Mouse (Mus musculus) ES-E14 (cell line): ENCODE measurements around the gene Supt20. TPM values are rescaled to one million over a fixed set of nuclear protein-coding genes. Genes with fewer than 3 reads are reported as not detected.

Source experiments
- DNase-seq: peaks from one replicate; pipeline ENCODE4 v3.0.0-alpha.2; 2013; ENCODE audit warnings: low read depth, low spot score
- H3K27ac ChIP-seq: 2 replicates; pipeline ENCODE4 v1.5.1; 2012; ENCODE audit warnings: low read depth, mild to moderate bottlenecking, low read length, moderate library complexity, mixed read lengths; ENCODE audit not compliant: poor library complexity, insufficient read depth, severe bottlenecking
- H3K36me3 ChIP-seq: 2 replicates; pipeline ENCODE4 v1.6.1; 2012; ENCODE audit warnings: mild to moderate bottlenecking, low read length, moderate library complexity, mixed read lengths; ENCODE audit not compliant: control insufficient read depth, poor library complexity, insufficient read depth, severe bottlenecking
- H3K4me1 ChIP-seq, 2 experiments: fragments of 150-350 bp in 1 of 2; sonication (generic) in 1 of 2; 2 replicates each; pipeline ENCODE4 v1.6.1; 2012; ENCODE audit warnings: low read length in 2 of 2, mild to moderate bottlenecking in 1 of 2, mixed read lengths in 1 of 2; ENCODE audit not compliant: control insufficient read depth in 2 of 2, insufficient read depth in 2 of 2, poor library complexity in 1 of 2
- H3K4me3 ChIP-seq, 2 experiments: fragments of 150-350 bp in 1 of 2; sonication (generic) in 1 of 2; 2 replicates each; pipeline ENCODE4 v1.5.1; 2012; ENCODE audit warnings: low read length in 2 of 2, low read depth in 1 of 2, mild to moderate bottlenecking in 1 of 2, mixed read lengths in 1 of 2; ENCODE audit not compliant: insufficient read depth in 1 of 2, poor library complexity in 1 of 2, severe bottlenecking in 1 of 2
- H3K9ac ChIP-seq: 2 replicates; pipeline ENCODE4 v1.6.1; 2012; ENCODE audit warnings: low read depth, mild to moderate bottlenecking, low read length, mixed read lengths; ENCODE audit not compliant: poor library complexity, insufficient read depth, severe bottlenecking
- H3K9me3 ChIP-seq: fragments of 150-350 bp; sonication (generic); 2 replicates; pipeline ENCODE4 v1.6.1; 2012; ENCODE audit warnings: low read depth, mild to moderate bottlenecking, low read length; ENCODE audit not compliant: control insufficient read depth, insufficient read depth
- CHD2 ChIP-seq: IDR thresholded peaks from 2 replicates; pipeline ENCODE4 v1.6.1; 2014; ENCODE audit warnings: mild to moderate bottlenecking, low read depth, low read length, inconsistent platforms
- HCFC1 ChIP-seq: IDR thresholded peaks from 2 replicates; pipeline ENCODE4 v1.6.1; 2012; ENCODE audit warnings: low read length, inconsistent platforms, borderline replicate concordance; ENCODE audit not compliant: insufficient read depth
- MAFK ChIP-seq: IDR thresholded peaks from 2 replicates; pipeline ENCODE4 v1.6.1; 2014; ENCODE audit warnings: mild to moderate bottlenecking, low read depth, low read length, inconsistent platforms; ENCODE audit not compliant: insufficient read depth
- ZC3H11A ChIP-seq: IDR thresholded peaks from 2 replicates; pipeline ENCODE4 v1.6.1; 2012; ENCODE audit warnings: low read depth, mild to moderate bottlenecking, inconsistent platforms, low read length, borderline replicate concordance
- ZNF384 ChIP-seq: IDR thresholded peaks from 2 replicates; pipeline ENCODE4 v1.6.1; 2012; ENCODE audit warnings: low read depth, low read length, inconsistent platforms
- in situ Hi-C, 2 experiments: fragments of 600-800 bp; cut with MboI; formaldehyde crosslinking; loops; one replicate each; pipeline ENCODE4 v1.15.1; 2025; ENCODE audit warnings: low sequenced_read_pairs in 2 of 2, inconsistent platforms in 1 of 2; ENCODE audit not compliant: unreplicated experiment in 2 of 2
- total RNA-seq: library from RNA; depleted of rRNA; stranded (reverse); fragments of 300-350 nt; gene quantifications from 2 replicates; pipeline ENCODE4 v1.2.3, GENCODE M21; 2012

The Supt20 gene
- total RNA-seq, 1 experiment, result 56.4 TPM

DNA sequence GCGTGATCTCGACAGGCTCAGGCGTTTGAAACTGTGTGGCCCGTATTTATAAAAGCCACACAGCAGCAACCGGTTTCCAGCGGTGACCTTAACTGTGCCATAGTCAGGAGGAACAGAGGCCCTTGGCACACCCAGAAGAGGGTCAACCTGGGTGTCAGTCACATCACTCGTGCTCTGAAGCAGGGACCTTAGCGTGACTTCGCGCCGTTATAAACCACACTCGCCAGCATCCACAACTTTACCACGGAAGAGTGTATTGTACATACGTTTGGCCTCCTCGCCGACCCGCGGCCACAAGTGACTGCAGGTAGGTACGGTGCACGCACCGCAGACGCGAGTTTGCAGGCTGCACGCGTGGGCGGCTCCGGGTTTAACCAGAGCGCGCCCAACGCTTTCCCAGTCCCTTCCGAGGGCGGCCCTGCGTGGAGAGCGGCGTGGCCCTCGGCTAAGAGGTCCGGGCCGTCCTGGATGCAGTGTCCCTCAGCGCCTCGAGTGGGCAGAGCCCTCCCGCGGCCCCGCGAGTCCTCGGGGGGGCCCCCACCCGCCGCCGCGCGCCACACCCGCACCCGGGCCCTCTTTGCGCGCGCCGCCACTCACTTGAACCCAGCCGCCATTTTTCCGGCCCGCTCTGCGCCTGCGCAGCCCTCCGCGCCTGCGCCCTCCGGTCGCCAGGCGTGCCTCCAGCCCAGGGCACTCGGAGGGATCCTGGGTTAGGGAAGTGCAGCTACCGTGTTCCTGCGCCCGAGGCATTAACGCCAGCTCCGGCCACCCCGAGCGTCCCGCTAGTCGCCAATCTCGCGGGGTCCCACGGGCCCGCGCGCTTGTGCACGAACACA, 42.0 kb downstream of the Supt20 start:
- H3K36me3 ChIP-seq, result peaks cover 20% of the 10 kb centered on the region
- in situ Hi-C loops, result no loop called here
- H3K9me3 ChIP-seq, result no peaks in the 10 kb centered on the region
- H3K27ac ChIP-seq, result peak overlapping the region; percentile 66
- peak; percentile 68 for DNase-seq
- peak overlapping the region; percentile 94 for H3K9ac ChIP-seq
- no peaks in the 10 kb centered on the region for H3K4me1 ChIP-seq
- TF ChIP-seq HCFC1, result no peak; the same call in 1 of the 2 replicates
- TF ChIP-seq CHD2, result 0 out of 2 replicates have a peak, but pooled peaks have one; percentile 32
- H3K4me3 ChIP-seq, result peak overlapping the region; percentile 73 to 91

DNA sequence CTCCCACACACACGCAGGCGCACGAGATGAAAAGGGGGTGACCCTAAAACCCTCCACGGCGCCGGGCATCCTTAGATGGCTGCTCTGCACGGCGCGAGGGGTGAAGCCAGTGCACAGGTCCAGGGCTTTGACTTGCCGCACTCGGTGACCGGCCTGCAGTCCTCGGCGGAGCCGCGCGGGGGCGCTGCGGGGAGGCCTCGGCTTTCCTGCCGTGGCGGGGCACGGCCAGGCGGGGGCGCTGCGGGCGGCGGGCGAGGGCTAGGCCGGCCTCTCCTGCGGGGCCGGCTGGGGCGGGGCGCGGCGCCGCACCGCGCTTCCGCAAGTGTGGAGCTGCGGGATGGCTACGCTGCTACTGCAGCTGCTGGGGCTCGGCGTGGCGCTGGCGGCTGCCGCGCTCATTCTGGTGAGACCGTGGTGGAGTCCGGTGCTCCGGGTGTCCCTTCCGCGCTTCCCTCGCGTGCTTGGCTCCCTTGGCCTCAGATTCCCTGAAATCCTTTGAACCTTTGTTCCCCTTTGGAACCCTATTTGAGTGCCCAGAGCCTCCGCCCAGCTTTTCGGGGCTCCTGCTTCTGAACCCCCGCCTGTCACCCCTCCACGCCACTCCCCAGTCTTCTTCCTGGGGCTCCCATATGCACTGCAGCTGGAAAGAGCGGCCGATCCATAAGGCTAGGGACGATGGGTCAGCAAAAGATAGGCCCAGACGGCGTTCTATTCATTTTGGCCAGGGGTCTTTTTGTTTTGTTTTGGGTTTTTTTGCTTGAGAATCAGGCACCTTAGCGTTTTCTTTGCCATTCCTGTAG, 42.8 kb downstream of the Supt20 start, which contains the start of the genes Exosc8 and Alg5:
Exosc8 (minus strand) TSS at position 147 of the 800 bp plus-strand sequence.
Alg5 (plus strand) TSS at position 293 of the 800 bp plus-strand sequence.
- peak within 1 kb of the TSS; percentile 73 to 91 for H3K4me3 ChIP-seq
- H3K27ac ChIP-seq, result peak within 1 kb of the TSS; percentile 66
- H3K9ac ChIP-seq, result peak within 1 kb of the TSS; percentile 94
- H3K36me3 ChIP-seq, result peaks cover 12% of the 10 kb centered on the region
- no peak for TF ChIP-seq MAFK
- TF ChIP-seq ZNF384, result no peak
- 0 out of 2 replicates have a peak, but pooled peaks have one; percentile 60 for TF ChIP-seq HCFC1
- H3K4me1 ChIP-seq, result no peaks in the 10 kb centered on the region
- in situ Hi-C loops, result no loop called here
- no peaks in the 10 kb centered on the region for H3K9me3 ChIP-seq
- peak; percentile 47 for DNase-seq

DNA sequence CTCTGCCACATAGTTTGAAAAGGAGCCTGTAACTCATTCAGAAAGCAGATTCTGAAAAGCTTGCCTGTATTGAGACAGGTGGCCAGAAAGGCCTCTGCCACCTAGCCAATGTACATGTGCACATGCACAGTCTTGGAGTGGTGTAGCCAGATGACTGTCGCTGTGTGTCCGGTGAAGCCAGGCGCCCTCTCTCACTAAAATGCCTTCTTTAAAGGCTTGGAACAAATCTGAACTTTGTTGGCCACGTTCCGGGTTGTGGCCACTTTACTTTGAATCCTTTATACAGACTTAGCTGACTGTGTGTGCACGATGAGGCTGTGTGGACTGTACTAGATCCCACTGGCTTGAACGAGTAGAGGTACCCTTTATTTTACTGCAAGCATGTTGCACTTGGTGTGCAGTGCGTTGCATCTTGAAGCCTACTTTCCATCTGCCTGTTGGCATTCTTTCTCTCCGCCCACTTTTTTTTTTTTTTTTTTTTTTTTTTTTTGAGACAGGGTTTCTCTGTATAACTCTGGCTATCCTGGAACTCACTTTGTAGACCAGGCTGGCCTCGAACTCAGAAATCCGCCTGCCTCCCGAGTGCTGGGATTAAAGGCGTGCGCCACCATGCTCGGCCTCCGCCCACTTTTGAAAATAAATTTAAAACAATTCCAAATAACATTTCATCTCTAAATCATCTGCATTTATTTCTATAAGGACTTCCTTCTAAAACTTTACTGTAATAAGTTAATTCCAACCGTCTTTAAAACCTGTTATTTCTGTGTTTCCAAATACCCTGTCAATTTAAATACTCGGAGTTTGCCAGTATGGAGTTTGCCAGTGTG, 43.7 kb downstream of the Supt20 start:
- Histone ChIP-seq H3K36me3 (peaks cover 12% of the 10 kb centered on the region), H3K9me3 (no peaks in the 10 kb centered on the region), H3K9ac (peak overlapping the region; percentile 80), H3K27ac (no peak overlapping the region), H3K4me3 (peak overlapping the region; percentile 73 to 91), H3K4me1 (no peaks in the 10 kb centered on the region)
- in situ Hi-C loops, result no loop called here
- DNase-seq, result no peak
- TF ChIP-seq ZNF384, result peak; percentile 87
- TF ChIP-seq MAFK, result no peak

DNA sequence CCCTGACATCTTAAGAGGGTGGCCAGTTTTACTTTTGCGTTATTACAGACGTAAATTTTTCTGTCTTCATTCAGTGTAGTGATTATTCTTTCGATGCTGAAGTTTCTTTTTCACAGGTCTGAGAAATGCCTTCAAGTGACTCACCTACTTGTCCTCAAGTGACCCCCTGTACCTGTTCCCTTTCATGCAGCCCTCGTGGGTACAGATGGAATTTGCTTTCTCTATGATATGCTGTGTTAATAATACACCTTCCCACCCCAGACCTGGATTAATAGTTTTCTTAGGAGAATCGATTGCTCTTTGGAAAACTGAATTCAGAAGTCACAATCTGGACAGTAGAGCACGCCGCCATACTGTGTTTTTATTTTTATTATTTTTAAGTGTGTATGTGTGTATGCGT, 44.7 kb downstream of the Supt20 start:
- H3K4me3 ChIP-seq, result no peak overlapping the region
- H3K9ac ChIP-seq, result no peak overlapping the region
- no peaks in the 10 kb centered on the region for H3K4me1 ChIP-seq
- TF ChIP-seq HCFC1, result no peak
- no peak for TF ChIP-seq ZC3H11A
- in situ Hi-C loops, result no loop called here
- H3K36me3 ChIP-seq, result peaks cover 14% of the 10 kb centered on the region
- H3K27ac ChIP-seq, result no peak overlapping the region
- DNase-seq, result no peak
- H3K9me3 ChIP-seq, result no peaks in the 10 kb centered on the region
